Mouse (Mus musculus) liver, embryonic 14.5 days (tissue): ENCODE data around the gene Med28. TPM values are rescaled to one million over a fixed set of nuclear protein-coding genes. Genes with fewer than 3 reads are reported as not detected.

Experiments used
- ATAC-seq: fragments of 200-750 bp; cut with Nextera tagmentation; 2 replicates; pipeline ENCODE4 v1.8.0; 2017; ENCODE audit warnings: moderate number of reproducible peaks, mild to moderate bottlenecking, moderate library complexity; ENCODE audit not compliant: insufficient read depth
- DNase-seq, 3 experiments: peaks; one replicate each; pipeline ENCODE4 v3.0.0-alpha.2; 2012 to 2013; ENCODE audit warnings: low read depth in 3 of 3, low spot score in 3 of 3
- H3K27ac ChIP-seq: fragments of 300-500 bp; sonication (generic); 2 replicates; pipeline ENCODE4 v1.5.1; 2014; ENCODE audit warnings: moderate library complexity, mild to moderate bottlenecking, control low read depth, inconsistent platforms
- H3K27me3 ChIP-seq: fragments of 300-500 bp; sonication (generic); 2 replicates; pipeline ENCODE4 v1.6.1; 2014; ENCODE audit warnings: mild to moderate bottlenecking, low read length, moderate library complexity; ENCODE audit not compliant: control insufficient read depth, insufficient read depth
- H3K36me3 ChIP-seq: fragments of 300-500 bp; sonication (generic); replicated peaks from 2 replicates; pipeline ENCODE4 v1.6.1; 2014; ENCODE audit warnings: low read depth; ENCODE audit not compliant: control insufficient read depth, insufficient read depth
- H3K4me1 ChIP-seq, 2 experiments: fragments of 200-500 bp in 1 of 2; fragments of 300-500 bp in 1 of 2; sonication (generic) in 1 of 2; replicated peaks; 2 replicates each; pipeline ENCODE4 v1.6.1; 2012 to 2014; ENCODE audit warnings: antibody characterized with exemption in 1 of 2, inconsistent platforms in 1 of 2, low read length in 1 of 2; ENCODE audit not compliant: control insufficient read depth in 2 of 2, insufficient read depth in 2 of 2
- H3K4me2 ChIP-seq: fragments of 300-500 bp; sonication (generic); 2 replicates; pipeline ENCODE4 v1.6.1; 2014; ENCODE audit warnings: low read depth, mild to moderate bottlenecking, control low read depth, moderate library complexity
- H3K4me3 ChIP-seq, 2 experiments: fragments of 200-500 bp in 1 of 2; fragments of 300-500 bp in 1 of 2; sonication (generic) in 1 of 2; 2 replicates each; pipeline ENCODE4 v1.5.1; 2012 to 2014; ENCODE audit warnings: low read depth in 2 of 2, low read length in 2 of 2, mild to moderate bottlenecking in 2 of 2, control low read depth in 1 of 2, inconsistent platforms in 1 of 2, moderate library complexity in 1 of 2; ENCODE audit not compliant: insufficient read depth in 1 of 2
- H3K9ac ChIP-seq: fragments of 300-500 bp; sonication (generic); replicated peaks from 2 replicates; pipeline ENCODE4 v1.6.1; 2014; ENCODE audit warnings: mild to moderate bottlenecking, control low read depth, moderate library complexity
- H3K9me3 ChIP-seq: fragments of 300-500 bp; sonication (generic); 2 replicates; pipeline ENCODE4 v1.6.1; 2016; ENCODE audit warnings: low read length, mixed read lengths; ENCODE audit not compliant: control insufficient read depth
- CTCF ChIP-seq: IDR thresholded peaks from 2 replicates; pipeline ENCODE4 v1.5.1; 2016; ENCODE audit warnings: antibody characterized with exemption, low read depth, control low read depth
- EP300 ChIP-seq: IDR thresholded peaks from 2 replicates; pipeline ENCODE4 v1.6.1; 2016; ENCODE audit warnings: antibody characterized with exemption, low read depth
- WGBS: fragments of 180-500 bp; shearing (Covaris S2); extraction: QIAGEN DNeasy Blood & Tissue Kit; methylation state at CpG from one replicate; pipeline ENCODE4 v1.1.7; 2014; ENCODE audit not compliant: insufficient replicate concordance; 5-methylcytosine and 5-hydroxymethylcytosine counted together
- polyA plus RNA-seq, 2 experiments: library from polyadenylated mRNA; depleted of rRNA in 1 of 2; stranded (reverse) in 1 of 2; unstranded in 1 of 2; fragments of >200 nt; fragmentation: Nextera tagmentation in 1 of 2; extraction: Ambion mirVana in 1 of 2; gene quantifications; 2 replicates each; pipeline versions ENCODE4 v1.2.1 to v1.2.3; 2012 to 2014

Med28 gene
- polyA plus RNA-seq, 2 experiments, result 37.6 to 99.8 TPM

GRCm38 (mm10) chr5:45483654-45484053 lies 36.4 kb upstream of the Med28 start:
- Histone ChIP-seq H3K4me1 (no peaks in the 10 kb centered on the region), H3K27me3 (no peaks in the 10 kb centered on the region), H3K4me3 (no peak overlapping the region), H3K27ac (no peak overlapping the region), H3K4me2 (no peak overlapping the region), H3K9me3 (no peaks in the 10 kb centered on the region), H3K36me3 (no peaks in the 10 kb centered on the region), H3K9ac (no peak overlapping the region)
- ATAC-seq (no peak), DNase-seq (no peak)
- 45% methylated on average over 1 of the region's 1 CpGs for WGBS
- TF ChIP-seq CTCF (no peak), EP300 (no peak)

DNA sequence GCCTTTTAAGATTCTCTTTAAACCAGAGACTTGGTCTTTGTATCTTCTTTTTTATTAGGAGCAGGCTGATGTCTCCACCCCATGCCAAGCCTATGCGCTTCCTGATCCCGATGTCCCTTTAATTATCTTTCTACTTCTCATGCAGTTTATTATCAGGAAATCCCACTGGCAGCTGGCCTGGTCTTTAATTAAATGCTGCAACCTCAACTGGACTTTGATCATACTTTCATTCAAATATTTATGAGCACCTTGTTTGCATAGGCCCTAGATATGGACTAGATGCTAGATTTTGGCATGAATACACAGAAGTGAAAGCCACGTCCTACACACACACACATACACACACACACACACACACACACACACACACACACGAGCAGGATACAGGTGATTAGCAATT lies 28.3 kb upstream of the Med28 start:
- Histone ChIP-seq H3K4me1 (peaks cover 0 to 5% of the 10 kb centered on the region in 2 experiments; a peak in 1 of 4 replicates), H3K27me3 (no peaks in the 10 kb centered on the region; the same call in 1 of the 2 replicates), H3K4me2 (no peak overlapping the region), H3K36me3 (no peaks in the 10 kb centered on the region; the same call in 1 of the 2 replicates), H3K27ac (no peak overlapping the region), H3K9me3 (no peaks in the 10 kb centered on the region), H3K4me3 (no peak overlapping the region), H3K9ac (no peak overlapping the region)
- 58% methylated on average over 4 of the region's 4 CpGs for WGBS
- ATAC-seq (no peak), DNase-seq (no peak)
- TF ChIP-seq EP300 (no peak), CTCF (no peak)

DNA sequence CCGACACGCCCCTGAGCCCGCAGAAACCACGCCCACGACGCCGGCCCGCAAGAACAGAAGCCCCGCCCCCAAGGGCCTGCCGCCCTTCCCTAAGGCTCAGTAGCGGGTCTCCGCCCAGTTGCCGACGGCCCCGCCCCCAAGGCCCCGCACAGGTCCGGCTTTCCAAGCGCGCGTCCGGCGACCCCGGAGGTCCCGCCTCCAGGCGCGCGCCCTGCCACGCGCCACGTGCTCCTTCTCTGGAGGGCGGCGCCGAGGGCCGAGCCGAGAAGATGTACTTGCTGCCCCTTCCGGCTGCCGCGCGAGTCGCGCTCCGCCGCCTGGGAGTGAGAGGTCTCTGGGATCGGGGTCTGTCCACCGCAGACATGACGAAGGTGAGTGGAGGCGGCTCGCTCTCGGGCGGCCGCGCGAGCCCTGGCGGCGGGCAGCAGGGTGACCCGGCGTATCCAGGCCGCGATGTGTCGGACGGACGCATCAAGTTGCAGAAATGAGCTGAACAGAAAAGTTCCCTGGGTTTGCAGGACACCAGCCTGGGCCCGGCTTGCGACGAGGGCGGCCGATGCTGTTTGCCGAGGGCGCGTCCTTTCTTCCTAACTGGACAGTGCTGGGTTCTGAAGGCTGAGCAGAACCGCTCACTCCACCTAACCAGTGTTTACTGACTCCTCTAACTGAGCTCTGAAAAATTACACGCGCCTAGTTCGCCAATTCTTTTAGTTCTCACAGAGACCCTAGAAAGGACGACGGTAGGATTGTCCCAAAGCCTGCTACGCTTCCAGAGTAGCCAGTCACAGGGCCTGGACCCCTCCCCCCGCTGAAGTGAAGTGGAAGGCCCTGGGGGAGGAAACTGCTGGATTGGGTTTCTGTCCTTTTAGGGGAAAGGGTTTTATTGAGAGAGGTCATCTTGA lies 26.6 kb upstream of the Med28 start, which contains the start of gene Lap3:
Gene Lap3, plus strand, starts transcription at position 184 of the 902 bp plus-strand sequence.
- no peak within 1 kb of the TSS for H3K27ac ChIP-seq
- ATAC-seq (peak; percentile 93), DNase-seq (peak; percentile 87 to 91 (median 89))
- peak within 1 kb of the TSS; percentile 70 for H3K9ac ChIP-seq
- peak within 1 kb of the TSS; percentile 88 for H3K4me2 ChIP-seq
- peak within 1 kb of the TSS; percentile 61 to 65 for H3K4me3 ChIP-seq
- no peaks in the 10 kb centered on the region for H3K9me3 ChIP-seq
- under 1% methylated on average over 78 of the region's 78 CpGs for WGBS
- TF ChIP-seq CTCF (peak; percentile 44), EP300 (no peak)
- no peaks in the 10 kb centered on the region; the same call in 1 of the 2 replicates for H3K27me3 ChIP-seq
- no peaks in the 10 kb centered on the region; the same call in 1 of the 2 replicates for H3K36me3 ChIP-seq
- H3K4me1 ChIP-seq, result peaks cover 0 to 5% of the 10 kb centered on the region in 2 experiments; a peak in 1 of 4 replicates

DNA sequence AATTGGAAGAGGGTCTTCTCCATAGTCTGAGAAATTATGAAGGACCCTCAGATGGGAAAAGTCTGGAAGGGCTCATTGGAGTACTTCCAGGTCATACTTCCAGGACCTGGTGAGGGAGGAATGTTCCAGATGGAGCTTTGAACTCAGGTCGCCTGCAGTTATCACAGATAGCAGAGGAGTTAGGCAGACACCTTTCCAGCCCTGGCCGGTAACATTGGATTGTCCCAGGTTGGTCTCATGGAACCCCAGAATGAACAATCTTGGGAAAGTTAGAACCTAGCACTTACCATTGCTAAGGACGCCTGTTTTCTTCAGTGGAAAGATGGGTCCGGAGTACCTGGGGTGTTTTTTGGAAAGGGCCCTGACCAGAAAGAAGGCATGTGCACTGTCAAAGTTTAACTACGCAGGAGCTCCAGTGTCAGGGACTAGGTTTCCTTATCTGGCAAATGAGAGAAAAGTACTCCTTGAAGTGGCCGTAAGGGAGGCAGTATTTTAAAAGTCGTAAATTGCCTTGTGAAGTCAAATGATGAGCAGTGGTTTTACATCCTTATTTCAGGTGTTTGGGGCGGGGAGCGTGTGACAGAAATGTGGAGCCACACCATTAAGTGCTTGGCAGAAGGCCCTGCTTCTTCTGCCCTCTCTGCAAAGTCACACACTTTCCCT lies 25.8 kb upstream of the Med28 start:
- Histone ChIP-seq H3K9me3 (no peaks in the 10 kb centered on the region), H3K9ac (peak overlapping the region; percentile 70; the same call in 1 of the 2 replicates), H3K4me1 (peaks cover 0 to 5% of the 10 kb centered on the region in 2 experiments; a peak in 1 of 4 replicates), H3K36me3 (no peaks in the 10 kb centered on the region; the same call in 1 of the 2 replicates), H3K27ac (no peak overlapping the region), H3K4me3 (peak overlapping the region; percentile 61 to 65), H3K27me3 (no peaks in the 10 kb centered on the region; the same call in 1 of the 2 replicates), H3K4me2 (peak overlapping the region; percentile 88)
- WGBS, result 42% methylated on average over 9 of the region's 9 CpGs
- TF ChIP-seq CTCF (no peak), EP300 (no peak)
- DNase-seq (no peak), ATAC-seq (no peak)

DNA sequence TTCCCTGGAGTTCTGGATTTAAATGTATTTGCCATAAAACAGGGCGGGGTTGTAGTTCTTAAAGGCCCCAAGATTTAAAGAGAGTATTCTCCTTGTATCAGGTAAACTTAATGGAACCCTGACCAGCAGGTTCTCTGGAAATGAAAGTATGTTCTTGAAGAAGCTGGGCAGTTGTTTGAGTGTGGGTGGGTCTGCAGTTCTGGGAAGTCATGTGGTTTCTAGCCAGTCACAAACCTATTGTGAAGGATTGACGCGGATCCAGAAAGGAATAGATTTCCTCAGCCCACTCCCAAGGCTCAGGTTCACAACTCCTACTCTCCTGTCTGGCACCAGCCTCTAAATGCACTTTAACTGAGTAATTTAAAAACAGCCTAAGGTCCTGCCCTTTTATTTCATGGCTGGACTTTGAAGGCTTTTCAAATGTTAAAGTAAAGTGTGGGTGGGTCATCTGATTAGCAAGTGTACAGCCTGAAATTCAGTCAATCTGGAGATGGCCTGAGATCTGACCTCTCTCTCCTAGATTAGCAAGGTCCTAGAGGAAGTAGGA lies 24.5 kb upstream of the Med28 start:
- DNase-seq, result no peak
- Histone ChIP-seq H3K27ac (no peak overlapping the region), H3K4me2 (no peak overlapping the region), H3K9me3 (no peaks in the 10 kb centered on the region), H3K36me3 (peaks cover under 1% of the 10 kb centered on the region; the same call in 1 of the 2 replicates), H3K4me1 (peaks cover 0 to 5% of the 10 kb centered on the region in 2 experiments; a peak in 1 of 4 replicates), H3K27me3 (no peaks in the 10 kb centered on the region; the same call in 1 of the 2 replicates), H3K4me3 (no peak overlapping the region), H3K9ac (no peak overlapping the region; the same call in 1 of the 2 replicates)
- WGBS, result 66% methylated on average over 3 of the region's 3 CpGs
- TF ChIP-seq CTCF, result no peak
- TF ChIP-seq EP300, result no peak
- ATAC-seq, result no peak
